Mouse (Mus musculus): ENCODE results near the gene Epha8. TPM values are rescaled to one million over a fixed set of nuclear protein-coding genes. Genes with fewer than 3 reads are reported as not detected.

Gene Epha8
- polyA plus RNA-seq, 1 experiment from 2014 or later = 13.9 TPM

GRCm38 (mm10) chr4:136886101-136886500 lies 70.5 kb downstream of the Epha8 start, which contains the start of gene C1qb:
TSS of gene C1qb (minus strand) at chr4:136886187.
- Histone ChIP-seq H3K27me3 (replicated peaks) (peaks cover 4% of the 10 kb centered on the region; the same call in 1 of the 2 replicates), H3K4me1 (peaks cover 8% of the 10 kb centered on the region; the same call in 1 of the 2 replicates), H3K36me3 (no peaks in the 10 kb centered on the region), H3K4me2 (no peak within 1 kb of the TSS), H3K27ac (replicated peaks) (no peak within 1 kb of the TSS), H3K9me3 (replicated peaks) (no peaks in the 10 kb centered on the region), H3K4me3 (replicated peaks) (no peak within 1 kb of the TSS), H3K9ac (replicated peaks) (no peak within 1 kb of the TSS)
- ATAC-seq (ENCODE audit: low FRiP score) = no peak
- WGBS = 80% methylated on average over 7 of the region's 7 CpGs

Other genes starting within 250 kb of the Epha8 start
- gene Ephb2, start 120.8 kb downstream of the Epha8 start, polyA plus RNA-seq (2015; fragmentation: Nextera tagmentation; extraction: Ambion mirVana) = 13.7 and 21.3 TPM in 2 replicates
- gene C1qb, start 70.6 kb downstream of the Epha8 start, polyA plus RNA-seq (2015; fragmentation: Nextera tagmentation; extraction: Ambion mirVana) = 62.0 and 62.4 TPM in 2 replicates
- 28.4 and 29.0 TPM in 2 replicates for gene C1qc, start 63.8 kb downstream of the Epha8 start, polyA plus RNA-seq (2015; fragmentation: Nextera tagmentation; extraction: Ambion mirVana)
- gene C1qa, start 58.0 kb downstream of the Epha8 start, polyA plus RNA-seq (2015; fragmentation: Nextera tagmentation; extraction: Ambion mirVana) = 33.7 and 40.5 TPM in 2 replicates
- 3.6 and 4.6 TPM in 2 replicates for gene Zbtb40, start 92.0 kb upstream of the Epha8 start, polyA plus RNA-seq (2015; fragmentation: Nextera tagmentation; extraction: Ambion mirVana)